Mouse (Mus musculus) CH12.LX (cell line): Measurements from ENCODE around the gene Pls3.

Experiments used
- CHD2 ChIP-seq: IDR thresholded peaks from 2 replicates; pipeline ENCODE4 v1.6.1; 2011; ENCODE audit warnings: low read length, improper control_type of control experiment
- CTCF ChIP-seq, 2 experiments: IDR thresholded peaks in 1 of 2; conservative IDR thresholded peaks in 1 of 2; 2 replicates each; pipeline ENCODE4 v1.5.1; 2011 to 2012; ENCODE audit warnings: low read depth in 2 of 2, low read length in 2 of 2, improper control_type of control experiment in 1 of 2, inconsistent platforms in 1 of 2, mild to moderate bottlenecking in 1 of 2, moderate library complexity in 1 of 2
- ELF1 ChIP-seq: IDR thresholded peaks from 2 replicates; pipeline ENCODE4 v1.6.1; 2014; ENCODE audit warnings: low read depth, mild to moderate bottlenecking, inconsistent platforms, low read length, improper control_type of control experiment
- EP300 ChIP-seq: IDR thresholded peaks from 2 replicates; pipeline ENCODE4 v1.6.1; 2011; ENCODE audit warnings: low read length, improper control_type of control experiment
- HCFC1 ChIP-seq: IDR thresholded peaks from 2 replicates; pipeline ENCODE4 v1.6.1; 2012; ENCODE audit warnings: low read depth, mild to moderate bottlenecking, inconsistent platforms, low read length, improper control_type of control experiment
- JUND ChIP-seq: conservative IDR thresholded peaks from 2 replicates; pipeline ENCODE4 v1.6.1; 2011; ENCODE audit warnings: low read depth, low read length, improper control_type of control experiment
- KAT2A ChIP-seq: IDR thresholded peaks from 2 replicates; pipeline ENCODE4 v1.6.1; 2012; ENCODE audit warnings: low read length, improper control_type of control experiment, inconsistent platforms; ENCODE audit not compliant: insufficient replicate concordance
- MAFK ChIP-seq: IDR thresholded peaks from 2 replicates; pipeline ENCODE4 v1.6.1; 2011; ENCODE audit warnings: low read length, improper control_type of control experiment; ENCODE audit not compliant: insufficient replicate concordance
- MAX ChIP-seq: IDR thresholded peaks from 2 replicates; pipeline ENCODE4 v1.6.1; 2011; ENCODE audit warnings: low read length, improper control_type of control experiment
- MEF2A ChIP-seq: IDR thresholded peaks from 2 replicates; pipeline ENCODE4 v1.6.1; 2014; ENCODE audit warnings: low read depth, mild to moderate bottlenecking, inconsistent platforms, low read length, improper control_type of control experiment, borderline replicate concordance
- POLR2A ChIP-seq: IDR thresholded peaks from 2 replicates; pipeline ENCODE4 v1.6.1; 2011; ENCODE audit warnings: low read depth, mild to moderate bottlenecking, improper control_type of control experiment, low read length
- POLR2AphosphoS2 ChIP-seq: IDR thresholded peaks from 2 replicates; pipeline ENCODE4 v1.6.1; 2011; ENCODE audit warnings: low read depth, low read length, improper control_type of control experiment
- ZC3H11A ChIP-seq: IDR thresholded peaks from 2 replicates; pipeline ENCODE4 v1.6.1; 2012; ENCODE audit warnings: low read depth, mild to moderate bottlenecking, inconsistent platforms, low read length, improper control_type of control experiment
- ZKSCAN1 ChIP-seq: IDR thresholded peaks from 2 replicates; pipeline ENCODE4 v1.6.1; 2012; ENCODE audit warnings: low read depth, inconsistent platforms, low read length, improper control_type of control experiment, borderline replicate concordance

DNA sequence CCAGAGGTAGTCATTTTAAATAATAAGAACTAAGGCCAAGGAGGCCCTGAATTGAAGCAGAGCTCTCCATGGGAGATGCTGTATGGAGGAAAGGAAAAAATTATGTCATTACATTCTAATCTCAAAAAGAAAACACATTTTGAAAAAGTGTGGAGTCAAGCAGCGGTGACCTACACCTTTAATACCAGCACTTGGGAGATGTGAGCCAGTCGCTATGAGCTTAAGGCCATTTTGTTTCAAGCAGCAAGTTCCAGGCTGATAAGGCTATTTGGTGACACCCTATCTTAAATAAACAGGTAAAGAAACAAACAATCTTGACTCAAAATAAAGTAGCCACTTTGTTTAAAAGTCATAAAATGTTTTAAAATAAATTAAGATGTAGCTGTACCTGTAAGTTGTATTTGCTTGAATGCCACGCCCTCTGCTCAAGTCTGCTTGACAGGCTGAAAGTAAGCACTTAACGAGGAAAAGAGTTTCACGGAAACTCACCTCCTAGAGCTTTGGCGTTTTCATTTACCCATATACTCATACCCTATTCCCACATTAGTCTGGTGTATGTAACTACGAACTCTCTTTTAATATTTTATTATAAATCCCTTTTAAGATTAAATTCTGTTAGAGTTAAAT is 45.6 kb downstream of the Pls3 start:
- no peak for TF ChIP-seq ZKSCAN1
- no peak for TF ChIP-seq EP300
- TF ChIP-seq ZC3H11A, result no peak
- no peak for TF ChIP-seq POLR2AphosphoS2
- no peak for TF ChIP-seq ELF1
- no peak for TF ChIP-seq KAT2A
- no peak for TF ChIP-seq CTCF (conservative IDR thresholded peaks at IDR 0.05 in 1 of 2, IDR thresholded peaks at IDR 0.05 in 1 of 2; ENCODE audit: low read depth in 2 of 2, low read length in 2 of 2)
- no peak for TF ChIP-seq MEF2A
- no peak for TF ChIP-seq POLR2A
- TF ChIP-seq CHD2, result no peak
- TF ChIP-seq JUND, result no peak
- TF ChIP-seq MAFK, result no peak
- TF ChIP-seq HCFC1, result no peak
- no peak for TF ChIP-seq MAX
